Mouse (Mus musculus): ENCODE measurements around the gene Gsdmc4.
"Not testable (repeated sequence)": the region's sequence is repeated elsewhere in the genome, so short reads cannot be mapped to it uniquely, and the experiment has no call there.

- TF ChIP-seq CTCF (conservative IDR thresholded peaks at IDR 0.05; ENCODE audit: insufficient read depth, insufficient read length, low read depth, low read length); POLR2A (IDR thresholded peaks at IDR 0.05; ENCODE audit: low read depth, low read length): not testable (repeated sequence)
These were observed 9.5 kb upstream of the Gsdmc4 start for GRCm38 (mm10) chr15:63921618-63922017.
